Mouse (Mus musculus) cerebellum, adult 11 months (tissue): ENCODE data around the gene Serpinb1c.
A peak's percentile ranks its signal among the peaks of the same experiment; 100 is the strongest.
"Not testable (repeated sequence)": the region's sequence is repeated elsewhere in the genome, so short reads cannot be mapped to it uniquely, and the experiment has no call there.

Experiments
- DNase-seq: peaks from one replicate; pipeline ENCODE4 v3.0.0; 2022

Gene Serpinb1c

DNA sequence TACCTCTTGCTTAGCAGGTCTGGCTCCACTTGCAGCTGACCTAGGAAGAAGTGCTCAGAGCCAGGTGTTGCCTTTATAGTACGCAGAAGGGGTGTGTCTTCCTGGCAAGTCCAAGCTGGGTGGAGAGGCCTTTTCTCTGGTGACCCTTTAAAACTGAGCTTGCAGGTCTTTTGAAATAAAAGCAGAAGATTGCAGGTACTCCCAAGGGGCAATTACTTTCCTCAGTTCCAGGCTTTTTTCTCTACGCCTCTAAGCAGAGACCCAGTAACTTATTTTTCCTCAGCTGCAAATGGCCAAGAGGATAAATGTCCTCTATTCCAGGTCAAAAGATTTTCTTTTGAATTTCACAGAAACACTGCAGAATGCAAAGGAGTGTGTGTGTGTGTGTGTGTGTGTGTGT lies at the start of gene Serpinb1c:
Serpinb1c (minus strand) TSS at position 101 of the 400 bp plus-strand sequence.
- no peak for DNase-seq

DNA sequence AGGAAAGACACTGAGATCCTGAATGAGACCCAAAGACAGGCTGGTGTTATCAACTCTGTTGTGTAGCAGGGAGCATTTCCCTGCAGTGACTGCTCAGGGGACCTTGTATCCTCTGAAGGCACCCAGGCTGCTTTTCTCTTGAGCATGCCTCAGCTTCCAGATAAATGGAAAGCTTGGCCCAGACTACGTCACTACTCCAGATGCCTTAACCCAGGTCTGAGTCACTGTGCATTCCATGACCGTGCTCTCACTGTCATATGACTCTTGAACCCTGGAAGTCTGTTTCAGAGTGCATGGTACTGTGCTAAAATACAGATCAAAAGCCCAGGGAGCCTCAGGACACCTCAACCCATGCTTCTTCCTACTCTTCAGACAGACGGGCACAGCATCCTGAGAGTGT lies 41.2 kb upstream of the Serpinb1c start:
- DNase-seq: not testable (repeated sequence)

DNA sequence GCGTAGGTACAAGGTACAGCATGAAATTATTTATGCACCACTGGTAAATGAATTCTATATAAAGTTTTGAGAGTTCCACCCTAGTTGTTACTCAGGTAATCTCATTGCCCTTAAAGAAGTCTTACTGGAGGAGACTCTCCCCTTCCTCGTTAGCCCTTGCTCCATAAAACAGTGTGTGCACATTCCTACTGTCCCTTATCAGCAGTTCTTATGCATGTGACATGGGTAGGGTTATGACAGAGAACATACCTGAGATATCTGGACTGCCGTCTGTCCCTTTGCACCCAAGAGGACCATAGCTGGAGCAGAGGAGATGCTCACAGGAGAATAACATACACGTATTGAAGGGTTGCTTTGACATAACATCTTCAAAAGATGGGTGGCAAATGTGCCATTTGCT lies 40.3 kb upstream of the Serpinb1c start:
- DNase-seq: not testable (repeated sequence)

DNA sequence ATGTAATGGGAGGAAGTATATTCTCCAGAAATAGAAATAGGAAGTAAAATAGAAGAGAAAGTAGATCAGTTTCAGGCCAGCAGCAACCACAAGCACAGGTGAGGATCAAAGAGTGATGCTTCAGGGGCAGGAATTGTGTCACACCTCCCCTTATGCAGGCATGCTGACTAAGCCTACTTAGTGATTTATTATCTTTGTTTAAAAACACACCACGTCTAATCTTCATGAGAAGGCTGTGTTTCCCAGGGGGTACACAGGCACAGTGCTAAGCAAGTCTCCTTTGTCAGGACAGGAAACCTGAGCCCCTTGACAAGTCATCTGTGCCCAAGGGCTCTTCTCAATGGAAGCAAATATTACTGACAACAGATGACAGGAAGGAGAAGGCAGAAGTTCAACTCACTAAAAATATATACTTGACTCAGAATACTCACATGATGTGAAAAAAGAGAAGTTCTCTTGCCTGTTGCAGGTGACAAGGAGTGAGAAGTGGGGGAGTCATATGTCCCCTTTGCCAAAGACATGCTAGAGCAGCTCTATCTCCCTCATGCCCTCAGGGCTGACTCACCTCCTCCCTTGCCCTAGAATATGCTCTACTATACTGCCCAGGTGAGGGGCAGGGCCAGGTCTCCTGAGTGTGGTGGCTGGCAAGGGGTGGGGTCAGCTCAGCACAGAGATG lies 36.8 kb upstream of the Serpinb1c start:
- no peak for DNase-seq

DNA sequence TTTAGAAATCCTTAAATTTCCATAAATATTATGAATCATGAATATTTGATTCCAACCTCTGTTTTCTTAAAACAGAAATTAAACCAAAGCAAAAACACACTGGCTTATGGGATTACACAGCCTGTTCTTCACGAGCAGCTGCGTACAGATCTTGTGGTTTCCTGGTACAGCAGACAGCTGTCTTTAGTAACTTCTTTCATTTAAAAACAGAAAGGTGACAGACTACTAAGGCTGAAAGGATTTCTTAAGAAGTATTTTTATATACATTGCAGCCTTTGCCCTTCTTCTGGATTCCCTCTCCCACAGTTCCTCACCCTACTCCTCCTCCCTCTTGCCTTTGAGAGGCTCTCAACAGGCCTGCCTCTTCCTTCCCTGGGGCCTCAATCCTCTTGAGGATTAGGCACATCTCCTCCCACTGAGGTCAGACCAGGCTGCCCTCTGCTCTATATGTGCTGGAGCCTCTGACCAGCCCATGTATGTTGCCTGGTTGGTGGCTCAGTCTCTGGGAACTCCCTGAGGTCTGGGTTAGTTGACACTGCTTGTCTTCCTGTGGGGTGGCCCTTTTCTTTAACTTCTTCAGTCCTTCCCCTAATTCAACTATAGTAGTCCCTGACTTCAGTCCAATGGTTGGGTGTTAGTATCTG lies 31.2 kb upstream of the Serpinb1c start:
- no peak for DNase-seq

DNA sequence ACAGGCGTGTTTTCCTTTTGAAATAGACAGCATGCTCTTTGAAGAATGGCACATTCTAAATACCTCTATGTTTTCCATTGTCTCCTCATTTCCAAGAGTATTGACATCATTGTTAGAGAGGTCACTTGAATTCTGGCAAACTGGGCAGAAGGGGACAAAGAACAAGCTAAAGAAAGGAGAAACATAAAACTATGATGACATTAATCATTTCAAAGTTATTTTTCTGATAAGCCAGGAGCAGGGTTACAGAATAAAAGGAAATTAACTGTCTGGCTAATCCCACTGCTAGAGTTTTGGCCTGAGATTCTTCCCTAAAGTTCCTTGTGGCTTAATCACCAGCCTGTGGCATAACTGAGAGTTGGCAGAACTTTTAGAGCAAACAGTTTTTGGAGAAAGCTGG lies 29.2 kb upstream of the Serpinb1c start:
- DNase-seq: no peak

DNA sequence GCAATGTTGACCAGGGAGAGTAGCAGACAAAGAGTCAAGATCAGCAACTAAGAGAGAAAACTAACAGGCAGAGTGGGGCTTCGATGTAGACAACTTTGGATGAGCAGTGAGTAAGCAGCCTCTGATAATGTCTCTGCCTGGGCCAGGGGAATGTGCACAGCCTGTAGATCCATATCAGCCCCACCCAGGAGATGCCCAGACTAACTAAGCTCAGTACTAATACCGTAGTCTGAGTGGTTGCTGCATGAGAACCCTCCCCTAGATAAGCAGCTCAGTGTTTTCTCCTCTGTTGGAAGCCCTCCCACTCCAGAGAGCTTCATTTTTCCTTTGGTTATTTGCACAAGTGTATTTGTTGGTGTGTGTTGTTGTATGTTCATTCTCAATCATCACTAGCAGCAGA lies 28.6 kb upstream of the Serpinb1c start:
- no peak for DNase-seq

DNA sequence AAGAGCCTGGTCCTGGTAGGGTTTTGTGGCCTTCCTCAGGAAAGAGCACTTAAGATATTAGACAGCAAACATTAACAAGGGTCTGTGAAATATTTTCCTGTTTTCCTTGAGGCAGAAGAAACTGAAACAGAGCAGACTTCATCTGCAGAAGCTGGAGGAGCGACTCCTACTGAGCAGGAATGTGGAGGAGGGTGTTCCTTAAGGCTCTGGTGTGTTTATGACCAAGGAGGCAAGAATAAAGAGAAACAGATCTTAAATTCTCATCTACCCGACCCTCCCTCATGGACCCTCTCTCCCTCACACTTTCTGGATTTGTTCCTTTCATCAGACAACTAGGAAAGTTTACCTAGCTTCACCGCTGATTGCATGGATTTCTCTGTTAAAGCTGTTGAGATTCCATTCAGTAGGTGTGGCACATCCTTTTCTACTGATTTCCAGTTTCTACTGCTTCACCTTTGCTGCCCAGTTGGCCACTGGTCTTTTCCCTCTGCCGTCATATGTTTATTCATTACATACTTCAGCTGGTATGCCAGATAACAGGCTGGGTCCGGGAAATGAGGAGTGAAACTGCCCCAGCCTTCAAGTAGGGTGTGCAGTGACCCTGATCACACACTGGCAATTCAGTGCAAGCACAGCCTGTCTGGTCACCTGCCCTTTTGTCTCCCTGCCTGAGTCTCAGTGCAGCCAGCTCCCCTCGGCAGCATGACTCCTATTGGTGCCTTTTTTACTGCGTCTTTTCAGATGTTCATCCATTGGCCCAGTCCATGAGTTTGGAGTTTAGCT lies 26.8 kb upstream of the Serpinb1c start:
- no peak for DNase-seq

DNA sequence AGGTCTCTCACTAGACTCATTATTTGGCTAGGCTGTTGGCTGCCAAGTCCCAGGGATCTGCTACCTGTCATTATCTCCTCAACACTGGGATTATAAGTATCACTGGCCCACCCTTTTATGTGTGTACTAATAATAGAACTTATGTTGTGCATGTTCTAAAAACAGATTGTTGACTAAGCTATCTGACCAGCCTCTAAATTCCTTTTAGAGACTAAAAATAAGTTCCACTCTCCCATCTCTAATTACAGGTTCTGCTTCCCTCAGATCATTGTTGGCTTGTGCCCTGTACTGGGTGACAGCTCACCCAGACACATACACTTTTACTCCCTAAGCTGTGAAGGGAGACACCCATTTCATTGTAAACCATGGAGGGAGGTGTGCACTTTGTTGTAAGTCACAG lies 24.6 kb upstream of the Serpinb1c start:
- DNase-seq: no peak

DNA sequence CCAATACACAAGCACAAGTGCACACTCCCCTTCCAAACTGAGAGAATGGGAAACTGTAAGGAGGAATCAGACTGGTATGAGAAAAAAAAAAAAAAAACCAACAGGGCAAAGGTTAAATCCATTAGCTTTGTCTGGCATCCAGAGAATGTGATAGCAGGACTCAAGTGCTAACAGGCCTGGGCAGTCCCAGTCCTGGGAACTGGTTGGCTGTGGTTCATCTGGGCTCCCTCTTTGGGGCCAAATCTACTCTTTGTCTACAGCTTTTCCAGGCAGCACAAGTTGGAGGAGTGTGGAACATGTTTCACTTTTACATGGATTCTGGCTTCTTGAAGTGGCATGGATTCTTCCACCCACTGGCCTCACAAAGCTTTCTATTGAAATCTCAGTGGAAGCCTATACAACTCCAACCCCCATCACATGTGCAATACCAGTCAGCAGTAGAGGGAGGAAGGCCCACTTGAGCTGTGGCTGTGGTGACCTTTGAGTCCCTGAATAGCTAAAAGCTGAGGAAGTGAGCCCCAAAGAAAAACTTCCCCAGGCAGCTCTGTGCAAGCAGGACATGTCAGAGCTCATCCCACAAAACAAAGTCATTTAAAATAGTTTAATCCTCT lies 14.9 kb upstream of the Serpinb1c start:
- no peak for DNase-seq

DNA sequence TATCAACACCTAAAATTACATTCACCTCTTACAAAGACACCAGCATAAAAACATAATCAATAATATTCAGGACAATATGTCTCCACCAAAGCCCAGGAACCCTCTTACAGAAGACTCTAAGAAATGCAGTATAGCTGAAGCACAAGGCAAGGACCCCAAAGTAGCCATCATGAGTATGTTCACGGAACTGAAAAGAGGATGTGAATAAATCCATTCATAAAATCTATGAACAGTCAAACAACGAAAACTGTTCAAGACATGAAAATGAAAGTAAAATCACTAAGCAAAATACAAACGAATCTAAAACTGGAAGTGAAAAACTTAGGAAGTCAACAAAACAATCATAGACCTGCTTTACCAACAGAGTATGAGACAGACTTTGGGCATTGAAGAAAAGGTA lies 10.2 kb upstream of the Serpinb1c start:
- no peak for DNase-seq

DNA sequence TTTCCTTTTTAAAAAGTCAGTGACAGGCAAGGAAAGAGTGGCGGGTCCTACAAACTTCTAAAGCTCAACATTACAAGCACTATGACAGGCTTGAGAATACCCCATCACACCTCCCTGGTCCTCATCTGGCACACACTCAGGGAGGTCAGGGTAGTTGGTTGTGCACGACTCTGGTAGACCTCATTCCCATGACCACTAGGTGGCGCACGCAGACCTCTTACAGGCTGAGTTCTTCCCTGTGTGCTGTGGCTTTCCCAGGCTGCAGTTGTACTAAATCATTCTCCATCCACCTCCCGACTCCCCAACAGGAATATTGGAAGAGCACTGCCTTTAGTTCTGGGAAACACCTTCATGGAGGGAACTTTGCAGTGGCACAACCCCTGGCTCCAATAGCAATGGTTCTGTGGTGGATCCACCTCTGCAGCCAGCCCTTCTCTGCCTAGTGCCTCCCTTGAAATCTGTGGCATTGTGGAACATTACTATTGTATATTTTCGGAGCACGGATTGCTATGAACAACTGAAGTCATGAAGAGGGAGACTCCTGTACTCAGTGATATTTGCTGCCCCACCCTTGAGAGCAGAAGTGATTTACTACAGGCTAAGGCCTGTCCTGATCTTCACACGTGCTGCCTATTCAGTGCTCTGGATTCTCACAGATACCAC lies 5.3 kb upstream of the Serpinb1c start:
- DNase-seq: peak; percentile 73

DNA sequence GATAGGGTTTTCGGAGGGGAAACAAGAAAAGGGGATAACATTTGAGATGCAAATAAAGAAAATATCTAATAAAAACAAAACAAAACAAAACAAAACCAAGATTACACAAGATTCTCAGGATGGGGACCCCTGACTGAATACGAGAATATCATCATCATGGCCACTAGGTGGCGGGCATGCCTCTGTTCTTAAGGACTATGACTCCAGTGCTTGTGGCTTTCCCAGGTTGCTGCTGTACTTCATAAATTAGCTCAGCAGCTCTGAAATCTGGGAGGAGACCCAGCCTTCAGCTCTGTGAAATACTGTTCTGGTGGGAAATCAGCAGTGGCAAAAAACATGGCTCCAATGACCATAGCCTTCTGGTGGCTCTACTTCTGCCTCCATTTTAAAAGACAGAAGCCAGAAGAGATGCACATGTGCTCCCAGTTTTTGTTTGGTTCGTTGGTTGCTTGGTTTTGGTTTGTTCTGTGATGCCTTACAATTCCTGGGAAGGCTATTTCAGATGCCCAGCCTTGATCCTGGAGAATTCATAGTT lies 4.5 kb upstream of the Serpinb1c start:
- peak; percentile 25 for DNase-seq

DNA sequence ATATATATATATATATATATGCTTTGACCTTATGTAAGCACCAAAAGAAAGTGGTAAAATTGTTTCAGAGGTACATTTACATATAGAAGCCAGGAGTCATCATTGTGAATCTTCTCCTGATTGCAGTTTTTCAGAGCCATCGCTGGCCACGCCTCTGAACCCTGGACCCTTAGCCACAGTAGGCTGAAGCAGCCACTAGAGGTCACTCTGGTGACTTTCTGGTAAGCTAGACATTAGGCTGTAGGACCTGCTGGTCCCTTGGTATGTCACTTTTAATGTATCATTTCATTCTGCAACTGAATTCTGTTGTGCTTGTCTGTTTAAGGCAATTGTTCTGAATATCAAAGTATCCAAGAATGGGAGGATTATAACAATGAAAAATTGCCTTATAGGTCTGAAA lies 2.6 kb upstream of the Serpinb1c start:
- DNase-seq: no peak

DNA sequence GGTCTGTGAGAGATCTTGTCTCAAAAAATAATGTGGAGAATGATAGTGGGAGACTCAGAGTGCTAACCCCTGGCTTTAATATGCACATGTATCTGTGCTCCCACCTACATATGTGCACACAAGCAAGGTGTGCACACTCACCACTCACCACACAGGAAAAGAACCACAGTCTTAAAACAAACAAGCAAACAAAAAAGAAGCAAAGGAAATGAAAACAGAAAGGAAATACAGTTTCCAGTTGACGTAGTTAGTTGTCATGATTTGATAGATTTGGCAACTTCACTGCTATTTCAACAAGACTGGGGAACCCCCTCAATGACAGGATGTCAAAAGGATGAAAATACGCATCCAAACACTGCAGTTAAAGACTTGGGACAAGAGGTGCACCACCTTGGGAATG lies 1.1 kb upstream of the Serpinb1c start:
- DNase-seq: not testable (repeated sequence)

DNA sequence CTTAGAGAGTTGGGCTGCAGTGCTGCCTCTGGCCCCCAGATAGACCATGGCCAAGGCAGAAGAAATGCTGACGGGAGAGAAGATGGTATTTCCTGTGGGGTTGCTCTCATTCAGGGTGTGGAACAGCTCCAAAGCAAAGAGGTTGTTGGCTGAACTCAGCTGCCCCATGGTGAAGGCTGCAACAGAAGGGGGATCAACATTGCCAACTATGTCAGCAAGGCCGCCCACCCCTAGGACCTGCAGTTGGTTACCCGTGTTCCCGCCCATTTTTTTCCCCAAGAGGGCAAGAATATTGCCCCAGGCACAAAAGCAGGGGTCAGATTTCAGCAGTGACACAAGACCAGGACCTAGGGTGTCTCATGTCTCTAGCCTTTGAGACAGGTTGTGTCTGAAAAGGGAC lies 1.1 kb downstream of the Serpinb1c start:
- no peak for DNase-seq

DNA sequence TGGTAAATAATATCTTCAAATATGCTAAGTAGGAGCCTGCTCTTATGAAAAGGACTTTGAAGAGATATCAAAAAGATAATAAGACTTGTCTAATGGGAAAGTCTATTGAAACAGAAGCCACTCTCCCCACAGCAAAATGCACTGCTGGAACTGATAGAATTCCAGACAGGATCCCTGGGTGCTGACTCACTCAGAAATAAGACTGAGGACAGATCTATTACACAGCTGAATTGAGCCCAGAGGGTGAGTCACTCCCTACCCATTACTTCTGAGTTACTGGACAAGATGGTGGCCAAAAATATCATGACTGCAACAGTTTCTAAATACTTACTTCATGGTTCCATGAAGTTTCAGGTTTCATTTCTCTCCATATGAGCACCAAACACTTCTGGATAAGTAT lies 13.3 kb downstream of the Serpinb1c start:
- no peak for DNase-seq

DNA sequence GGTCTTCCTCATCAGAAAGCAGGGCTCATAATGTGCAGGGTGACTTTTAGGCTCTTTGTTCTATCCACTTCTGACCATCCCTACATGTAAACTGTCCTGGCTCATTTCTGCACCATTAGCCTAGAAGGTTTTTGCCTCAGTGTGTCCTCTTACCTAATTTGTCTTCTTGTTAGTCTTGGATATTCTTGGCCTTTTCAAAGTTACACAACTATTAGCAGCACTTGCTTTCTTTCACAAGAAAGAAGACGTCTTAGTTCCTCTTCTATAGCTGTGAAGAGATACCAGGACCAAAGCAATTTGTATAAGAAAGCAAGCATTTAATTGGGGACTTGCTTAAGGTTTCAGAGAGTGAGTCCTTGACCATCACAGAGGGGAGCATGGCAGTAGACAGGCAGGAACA lies 24.1 kb downstream of the Serpinb1c start:
- no peak for DNase-seq

DNA sequence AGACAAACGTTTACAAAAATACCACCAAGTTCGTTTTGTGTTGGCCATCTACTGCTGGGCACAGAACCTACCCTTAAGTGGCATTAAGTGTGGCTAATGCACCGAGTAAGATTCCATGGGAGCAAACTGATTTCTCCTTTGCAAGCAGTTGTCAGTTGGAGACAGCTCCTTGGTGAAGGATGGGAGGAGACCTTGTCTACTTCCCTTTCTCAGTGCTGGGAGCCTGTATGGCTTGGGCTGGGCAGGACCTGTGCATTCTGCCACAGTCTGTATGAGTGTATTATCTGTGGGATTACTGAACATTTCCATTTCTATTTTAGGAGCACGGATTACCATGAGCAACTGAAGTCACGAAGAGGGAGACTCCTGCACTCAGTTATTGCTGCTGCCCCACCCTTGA lies 29.2 kb downstream of the Serpinb1c start:
- no peak for DNase-seq

DNA sequence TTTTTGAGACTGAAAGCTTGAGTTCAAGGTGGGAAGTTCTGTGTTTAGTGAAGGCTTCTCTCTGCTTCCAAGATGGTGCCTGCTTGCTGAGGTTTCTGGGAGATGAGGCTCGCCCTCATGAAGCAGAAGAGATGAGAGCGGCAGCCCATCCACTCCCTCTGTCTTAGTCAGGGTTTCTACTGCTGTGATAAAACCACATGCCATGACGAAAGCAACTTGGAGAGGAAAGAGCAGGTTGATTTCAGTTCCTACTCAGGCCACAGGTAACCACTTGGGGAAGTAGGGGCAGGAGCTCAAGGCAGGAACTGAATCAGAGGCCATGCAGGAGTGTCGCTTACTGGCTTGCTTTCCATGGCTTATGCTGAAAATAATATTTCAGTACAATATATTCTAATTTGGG lies 29.8 kb downstream of the Serpinb1c start:
- DNase-seq: not testable (repeated sequence)

DNA sequence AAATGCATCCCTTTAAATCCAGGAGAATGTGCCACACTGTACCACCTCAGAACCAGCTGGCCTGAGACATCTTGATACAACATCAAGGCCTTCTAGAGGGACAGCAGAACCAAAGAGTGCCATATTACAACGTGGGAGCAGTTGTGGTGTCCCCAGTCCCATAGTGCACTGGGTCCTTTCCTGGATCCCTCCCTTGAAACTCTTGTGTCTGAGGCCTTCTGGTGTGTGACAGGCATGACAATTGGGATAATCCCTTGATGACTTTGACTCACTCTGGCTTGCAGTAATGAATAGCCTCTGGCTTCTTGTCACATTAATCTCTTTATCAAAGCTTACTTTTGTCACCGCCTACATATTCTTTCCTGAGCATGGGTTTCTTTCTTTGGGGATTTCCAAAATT lies 31.0 kb downstream of the Serpinb1c start:
- DNase-seq: no peak

DNA sequence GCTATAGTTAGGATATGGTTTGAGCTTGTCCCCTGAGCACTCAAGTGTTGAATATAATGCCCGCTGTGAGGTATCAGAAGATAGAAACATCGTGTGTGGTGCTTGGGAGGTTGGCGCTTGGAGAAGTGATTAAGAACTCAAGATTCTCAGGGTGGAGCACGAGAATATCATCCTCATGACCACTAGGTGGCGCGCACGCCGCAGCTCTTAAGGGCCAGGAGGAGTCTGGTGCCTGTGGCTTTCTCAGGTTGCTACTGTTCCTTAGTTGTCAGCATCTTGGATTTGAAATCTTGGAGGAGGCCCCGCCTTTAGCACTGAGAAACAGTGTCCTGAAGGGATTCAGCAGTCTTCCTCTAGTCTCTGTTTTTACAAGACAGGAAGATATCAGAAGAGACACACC lies 31.5 kb downstream of the Serpinb1c start:
- DNase-seq: peak; percentile 48

DNA sequence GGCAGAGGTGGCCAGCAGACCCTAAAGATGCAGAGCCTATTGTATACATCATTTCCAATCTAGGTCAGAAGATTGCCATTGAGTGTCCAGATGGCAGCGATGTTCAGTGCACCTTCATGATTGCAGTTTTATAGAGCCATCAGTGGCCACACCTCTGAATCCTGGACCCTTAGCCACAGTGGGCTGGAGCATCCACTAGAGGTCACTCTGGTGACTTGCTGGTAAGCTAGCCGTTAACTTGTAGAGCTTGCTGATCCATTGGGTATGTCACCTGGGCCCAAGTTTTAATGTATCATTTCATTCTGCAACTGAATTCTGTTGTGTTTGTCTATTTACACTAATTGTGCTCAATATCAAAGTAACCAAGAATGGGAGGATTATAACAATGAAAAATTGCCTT lies 32.4 kb downstream of the Serpinb1c start:
- DNase-seq: no peak
